Mouse (Mus musculus) midbrain, embryonic 13.5 days (tissue): ENCODE data around the gene Wdr81. TPM values are rescaled to one million over a fixed set of nuclear protein-coding genes. Genes with fewer than 3 reads are reported as not detected.

Experiments used
- ATAC-seq: fragments of 200-750 bp; cut with Nextera tagmentation; 2 replicates; pipeline ENCODE4 v1.8.0; 2017; ENCODE audit warnings: mild to moderate bottlenecking, moderate TSS enrichment, moderate library complexity
- H3K27ac ChIP-seq: fragments of 300-500 bp; sonication (generic); 2 replicates; pipeline ENCODE4 v1.5.1; 2015; ENCODE audit warnings: inconsistent platforms, mild to moderate bottlenecking, moderate library complexity
- H3K27me3 ChIP-seq: fragments of 300-500 bp; sonication (generic); 2 replicates; pipeline ENCODE4 v1.6.1; 2015; ENCODE audit warnings: mild to moderate bottlenecking, inconsistent platforms
- H3K36me3 ChIP-seq: fragments of 300-500 bp; sonication (generic); 2 replicates; pipeline ENCODE4 v1.6.1; 2015; ENCODE audit warnings: mild to moderate bottlenecking, inconsistent platforms
- H3K4me1 ChIP-seq: fragments of 300-500 bp; sonication (generic); replicated peaks from 2 replicates; pipeline ENCODE4 v1.6.1; 2015; ENCODE audit warnings: inconsistent platforms
- H3K4me2 ChIP-seq: fragments of 300-500 bp; sonication (generic); replicated peaks from 2 replicates; pipeline ENCODE4 v1.6.1; 2015; ENCODE audit warnings: moderate library complexity, mild to moderate bottlenecking, inconsistent platforms
- H3K4me3 ChIP-seq: fragments of 300-500 bp; sonication (generic); replicated peaks from 2 replicates; pipeline ENCODE4 v1.5.1; 2015; ENCODE audit warnings: mild to moderate bottlenecking, inconsistent platforms
- H3K9ac ChIP-seq: fragments of 300-500 bp; sonication (generic); replicated peaks from 2 replicates; pipeline ENCODE4 v1.6.1; 2015; ENCODE audit warnings: mild to moderate bottlenecking, inconsistent platforms
- H3K9me3 ChIP-seq: fragments of 300-500 bp; sonication (generic); 2 replicates; pipeline ENCODE4 v1.6.1; 2016; ENCODE audit warnings: mild to moderate bottlenecking, inconsistent platforms
- WGBS: fragments of 180-500 bp; shearing (Covaris S2); methylation state at CpG from one replicate; pipeline ENCODE4 v1.1.7; 2015; 5-methylcytosine and 5-hydroxymethylcytosine counted together
- polyA plus RNA-seq: library from polyadenylated mRNA; unstranded; fragments of >200 nt; fragmentation: Nextera tagmentation; extraction: Ambion mirVana; gene quantifications from 2 replicates; pipeline ENCODE4 v1.2.1, GENCODE M21; 2015

Wdr81 gene
- 6.8 and 8.1 TPM in 2 replicates for polyA plus RNA-seq

DNA sequence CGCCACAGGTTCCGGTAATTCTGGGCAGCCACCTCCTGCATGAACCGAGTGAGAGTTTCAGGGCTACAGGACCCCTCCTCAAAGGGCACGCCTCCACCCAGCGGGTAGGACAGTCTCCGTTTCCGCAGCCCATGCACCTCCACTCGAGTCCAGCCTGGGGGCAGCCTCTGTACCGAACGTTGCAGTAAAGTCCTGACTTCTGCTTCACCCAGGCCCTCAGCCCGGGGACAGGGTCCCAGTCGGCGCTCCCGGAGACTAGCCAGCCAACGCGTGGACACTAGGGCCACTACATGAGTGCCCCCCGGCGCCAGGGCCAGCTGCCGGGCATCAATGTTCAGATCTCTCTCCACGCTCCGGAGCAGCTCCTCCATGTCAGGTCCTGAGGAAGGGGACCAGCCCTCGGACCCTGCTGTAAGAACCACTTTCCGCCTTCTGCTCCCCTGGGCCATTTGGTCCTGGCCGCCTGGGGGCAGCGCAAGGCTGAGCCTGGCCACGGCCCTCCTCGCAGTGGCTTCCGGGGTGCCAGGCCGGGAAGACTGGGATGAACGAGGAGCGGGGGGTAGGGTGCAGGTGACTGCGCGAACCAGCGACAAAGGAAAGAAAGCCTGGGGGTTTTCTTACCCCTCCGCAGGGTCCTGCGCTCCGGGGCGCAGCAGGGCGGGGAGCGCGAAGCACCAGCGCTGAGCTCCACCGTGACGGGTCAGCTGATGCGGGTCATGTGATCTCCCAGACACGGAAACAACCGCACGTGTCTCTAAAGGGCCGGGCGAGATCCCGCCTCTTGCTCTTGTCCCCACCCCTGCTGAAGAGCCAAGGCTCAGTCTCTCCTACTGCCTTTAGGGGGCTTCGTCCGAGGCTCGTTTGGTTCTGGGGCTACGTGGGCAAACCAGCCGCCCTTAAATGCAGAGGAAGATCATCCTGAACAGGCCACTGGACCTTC lies at the start of gene Wdr81:
Gene Wdr81, minus strand, starts transcription at position 727 of the 940 bp plus-strand sequence.
- Histone ChIP-seq H3K27me3 (no peaks in the 10 kb centered on the region), H3K9ac (peak within 1 kb of the TSS; percentile 73), H3K9me3 (no peaks in the 10 kb centered on the region), H3K4me2 (peak within 1 kb of the TSS; percentile 98), H3K27ac (peak within 1 kb of the TSS; percentile 7; the same call in 1 of the 2 replicates), H3K4me3 (peak within 1 kb of the TSS; percentile 63), H3K4me1 (peaks cover 29% of the 10 kb centered on the region), H3K36me3 (peaks cover 21% of the 10 kb centered on the region)
- ATAC-seq, result peak; percentile 96
- 3% methylated on average over 56 of the region's 56 CpGs for WGBS

DNA sequence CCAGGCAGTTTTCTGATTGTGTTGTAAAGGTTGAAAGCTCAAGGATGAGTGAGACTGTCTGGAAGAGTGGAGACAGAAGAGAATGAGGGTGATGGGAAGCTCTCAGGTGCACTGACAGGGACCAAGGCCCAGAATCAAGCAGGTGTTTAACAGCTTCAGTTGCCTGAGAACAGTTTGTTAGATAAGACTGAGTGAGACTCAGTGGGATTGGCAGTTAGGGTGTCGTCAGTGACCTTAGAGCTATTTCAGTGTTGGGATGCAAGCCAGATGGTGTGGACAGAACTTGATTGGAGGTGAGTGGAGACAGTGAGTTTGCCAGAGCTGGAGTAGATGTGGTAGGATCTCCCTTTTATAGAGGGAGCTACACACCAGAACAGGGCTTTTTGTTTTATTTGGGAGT lies 43.6 kb upstream of the Wdr81 start:
- Histone ChIP-seq H3K36me3 (peaks cover 99% of the 10 kb centered on the region), H3K4me2 (no peak overlapping the region), H3K4me3 (no peak overlapping the region), H3K27ac (no peak overlapping the region), H3K9me3 (no peaks in the 10 kb centered on the region), H3K27me3 (no peaks in the 10 kb centered on the region), H3K9ac (no peak overlapping the region), H3K4me1 (no peaks in the 10 kb centered on the region)
- no peak for ATAC-seq
- 94% methylated on average over 1 of the region's 1 CpGs for WGBS

DNA sequence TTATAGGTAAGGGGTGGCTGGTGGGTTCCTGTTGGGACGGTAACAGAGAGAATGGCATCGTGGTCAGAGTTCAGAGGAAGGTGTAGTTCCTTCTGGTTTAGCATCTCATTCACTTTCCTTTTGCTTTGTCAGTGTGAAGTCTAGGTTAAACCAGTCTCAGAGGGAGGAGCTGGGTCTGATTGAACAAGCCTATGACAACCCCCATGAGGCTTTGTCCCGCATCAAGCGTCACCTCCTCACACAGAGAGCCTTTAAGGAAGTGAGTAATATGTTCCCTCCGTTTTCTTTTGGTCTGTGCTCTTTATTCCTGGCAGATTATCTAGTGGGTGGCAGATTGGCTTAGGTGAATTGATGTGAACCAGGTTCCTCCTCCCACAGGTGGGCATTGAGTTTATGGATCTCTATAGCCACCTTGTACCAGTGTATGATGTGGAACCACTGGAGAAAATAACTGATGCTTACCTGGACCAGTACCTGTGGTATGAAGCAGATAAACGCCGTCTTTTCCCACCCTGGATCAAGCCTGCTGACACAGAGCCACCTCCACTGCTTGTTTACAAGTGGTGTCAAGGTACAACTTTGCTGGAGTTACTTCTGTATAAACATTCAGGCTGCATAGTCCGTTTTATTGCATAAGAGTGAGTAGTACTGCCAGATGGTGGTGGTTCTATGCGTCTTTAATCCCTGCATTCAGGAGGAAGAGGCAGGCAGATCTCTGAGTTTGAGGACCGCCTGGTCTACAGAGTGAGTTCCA lies 40.0 kb upstream of the Wdr81 start:
- no peak overlapping the region for H3K4me2 ChIP-seq
- H3K36me3 ChIP-seq, result peaks cover 99% of the 10 kb centered on the region
- WGBS, result 94% methylated on average over 10 of the region's 10 CpGs
- H3K9me3 ChIP-seq, result no peaks in the 10 kb centered on the region
- no peak overlapping the region for H3K4me3 ChIP-seq
- no peak overlapping the region for H3K9ac ChIP-seq
- H3K27ac ChIP-seq, result no peak overlapping the region
- no peaks in the 10 kb centered on the region for H3K27me3 ChIP-seq
- no peak for ATAC-seq
- no peaks in the 10 kb centered on the region for H3K4me1 ChIP-seq

DNA sequence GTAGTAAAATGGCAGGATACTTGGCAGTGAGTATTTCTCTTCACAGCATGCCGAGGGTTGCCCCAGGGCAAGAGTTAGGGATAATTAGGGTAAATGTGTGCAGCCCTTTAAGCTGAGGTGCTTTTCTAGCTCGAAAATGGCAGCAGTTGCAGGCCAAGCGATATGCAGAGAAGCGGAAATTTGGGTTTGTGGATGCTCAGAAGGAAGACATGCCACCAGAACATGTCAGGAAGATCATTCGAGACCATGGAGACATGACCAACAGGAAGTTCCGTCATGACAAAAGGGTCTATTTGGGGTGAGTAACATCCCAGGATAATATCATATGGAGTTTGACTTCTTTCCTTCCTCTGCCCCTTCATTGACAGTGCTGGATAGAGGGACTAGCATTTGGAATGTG lies 33.0 kb upstream of the Wdr81 start:
- Histone ChIP-seq H3K27me3 (peaks cover 10% of the 10 kb centered on the region; the same call in 1 of the 2 replicates), H3K4me3 (peak overlapping the region; percentile 100), H3K4me1 (peaks cover 18% of the 10 kb centered on the region), H3K9ac (peak overlapping the region; percentile 99), H3K4me2 (peak overlapping the region; percentile 99), H3K9me3 (no peaks in the 10 kb centered on the region), H3K27ac (no peak overlapping the region), H3K36me3 (peaks cover 36% of the 10 kb centered on the region)
- ATAC-seq, result no peak
- 46% methylated on average over 6 of the region's 6 CpGs for WGBS

DNA sequence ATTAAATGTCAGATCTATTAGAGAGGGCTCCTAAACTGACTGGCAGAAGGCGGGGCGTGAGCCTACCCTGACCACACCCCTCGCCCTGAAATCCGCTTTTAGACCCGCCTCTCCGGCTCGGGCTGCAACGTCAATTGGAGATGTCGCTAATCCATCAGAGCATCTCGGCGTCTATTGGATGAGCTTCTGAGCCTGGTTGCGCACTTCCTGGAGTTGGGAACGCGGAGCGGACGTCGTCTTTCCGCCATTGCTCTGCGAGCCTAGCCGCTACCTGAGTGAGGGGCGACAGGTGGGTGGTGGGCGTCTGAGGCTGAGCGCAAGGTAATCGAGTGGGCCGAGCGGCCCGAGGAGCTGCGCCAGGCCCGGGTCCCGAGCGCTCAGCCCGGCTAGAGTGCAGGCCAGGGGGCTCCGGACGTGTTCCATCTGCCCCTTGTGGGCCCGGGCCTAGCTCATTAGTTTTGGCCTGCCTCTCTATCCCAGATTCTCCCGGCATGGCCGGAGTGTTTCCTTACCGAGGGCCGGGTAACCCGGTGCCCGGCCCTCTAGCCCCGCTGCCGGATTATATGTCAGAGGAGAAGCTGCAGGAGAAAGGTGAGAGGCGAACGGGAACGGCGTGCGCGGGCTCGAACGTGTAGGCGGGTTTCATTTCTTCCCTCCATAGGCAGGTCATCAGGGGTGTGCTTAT lies 32.2 kb upstream of the Wdr81 start, which contains the start of gene Prpf8:
Gene Prpf8, plus strand, starts transcription at position 216 of the 685 bp plus-strand sequence.
- WGBS, result under 1% methylated on average over 49 of the region's 52 CpGs
- Histone ChIP-seq H3K4me1 (peaks cover 18% of the 10 kb centered on the region), H3K36me3 (peaks cover 28% of the 10 kb centered on the region), H3K4me3 (peak within 1 kb of the TSS; percentile 100), H3K27ac (peak within 1 kb of the TSS; percentile 70), H3K27me3 (peaks cover 10% of the 10 kb centered on the region; the same call in 1 of the 2 replicates), H3K4me2 (peak within 1 kb of the TSS; percentile 99), H3K9ac (peak within 1 kb of the TSS; percentile 99), H3K9me3 (no peaks in the 10 kb centered on the region)
- peak; percentile 100 for ATAC-seq

DNA sequence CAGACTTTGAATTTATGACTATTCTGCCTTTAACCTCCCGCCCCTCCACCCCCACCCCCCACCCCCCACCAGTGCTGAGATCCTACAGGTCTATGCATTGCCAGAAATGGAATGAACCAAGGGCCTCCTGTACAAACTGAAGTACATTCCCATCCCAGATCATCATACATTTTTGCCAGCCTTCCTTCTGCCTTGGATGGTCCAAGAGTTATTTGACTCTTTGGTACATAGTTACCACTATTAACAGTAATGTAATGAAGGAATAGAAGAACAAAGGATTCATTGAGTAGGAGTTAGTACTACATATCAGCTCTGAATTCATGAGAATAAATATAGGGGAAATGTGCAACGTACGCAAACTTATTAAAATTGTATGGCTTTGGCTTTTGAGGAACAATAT lies 31.7 kb upstream of the Wdr81 start:
- Histone ChIP-seq H3K27ac (no peak overlapping the region; the same call in 1 of the 2 replicates), H3K36me3 (peaks cover 23% of the 10 kb centered on the region), H3K9me3 (no peaks in the 10 kb centered on the region), H3K4me3 (peak overlapping the region; percentile 100), H3K4me1 (peaks cover 18% of the 10 kb centered on the region), H3K4me2 (peak overlapping the region; percentile 36), H3K27me3 (peaks cover 10% of the 10 kb centered on the region; the same call in 1 of the 2 replicates), H3K9ac (no peak overlapping the region)
- peak; percentile 51 for ATAC-seq
- 26% methylated on average over 3 of the region's 3 CpGs for WGBS

DNA sequence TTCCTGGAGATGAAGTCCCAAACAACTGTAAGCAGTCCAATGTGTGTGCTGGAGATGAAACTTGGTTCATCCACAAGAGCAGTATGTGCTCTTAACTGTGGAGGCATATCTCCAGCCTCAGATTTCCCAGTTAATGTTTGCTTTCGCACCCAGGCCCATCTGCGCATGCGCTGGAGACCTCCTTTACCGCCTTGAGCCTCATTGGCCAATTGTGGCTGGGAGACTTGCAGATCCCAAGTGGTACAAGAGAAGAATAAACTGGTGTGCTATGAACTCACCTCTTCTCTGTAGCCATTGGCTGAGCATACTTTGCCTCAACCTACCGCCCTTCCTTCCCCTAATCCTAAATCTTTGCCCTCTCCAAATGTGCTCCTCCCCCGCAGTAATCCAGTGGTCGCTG lies 18.9 kb upstream of the Wdr81 start:
- H3K9me3 ChIP-seq, result no peaks in the 10 kb centered on the region
- H3K4me3 ChIP-seq, result no peak overlapping the region
- no peak overlapping the region for H3K9ac ChIP-seq
- no peaks in the 10 kb centered on the region for H3K36me3 ChIP-seq
- H3K27ac ChIP-seq, result no peak overlapping the region
- ATAC-seq, result no peak
- no peaks in the 10 kb centered on the region for H3K4me1 ChIP-seq
- no peak overlapping the region for H3K4me2 ChIP-seq
- H3K27me3 ChIP-seq, result 0 out of 2 replicates have a peak, but pooled peaks cover 3% of the 10 kb centered on the region
- 63% methylated on average over 7 of the region's 7 CpGs for WGBS

DNA sequence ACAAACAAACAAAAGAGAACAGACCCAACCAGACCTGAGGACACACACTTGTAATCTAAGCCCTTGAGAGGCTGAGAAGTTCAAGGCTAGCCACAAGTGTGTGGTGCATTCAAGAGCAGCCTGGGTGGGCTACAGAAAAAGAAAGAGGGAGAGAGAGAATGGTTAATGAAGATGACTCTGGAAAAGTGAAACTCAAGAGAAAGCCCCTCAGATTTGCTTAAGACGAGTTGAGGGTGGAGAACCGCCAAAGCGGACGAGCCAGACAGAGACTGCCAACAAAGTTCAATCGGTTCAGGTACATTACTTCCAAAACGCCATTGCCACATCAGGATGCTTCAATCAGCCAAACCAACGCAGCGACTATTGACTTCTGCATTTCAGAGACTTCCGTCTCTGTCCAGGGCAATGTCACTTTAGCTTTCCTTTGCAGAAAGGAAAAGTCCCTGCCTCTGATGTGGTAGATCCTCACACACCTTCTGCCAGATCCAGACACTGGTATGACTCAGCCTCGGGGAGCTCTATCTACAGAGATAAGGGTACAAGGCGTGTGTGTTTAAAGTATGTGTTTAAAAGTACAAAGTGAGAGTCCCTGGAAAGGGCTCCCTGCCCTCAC lies 18.1 kb upstream of the Wdr81 start:
- WGBS, result 82% methylated on average over 11 of the region's 11 CpGs
- no peak overlapping the region for H3K4me2 ChIP-seq
- no peak overlapping the region for H3K27ac ChIP-seq
- peaks cover 6% of the 10 kb centered on the region for H3K4me1 ChIP-seq
- H3K9ac ChIP-seq, result no peak overlapping the region
- H3K4me3 ChIP-seq, result no peak overlapping the region
- no peaks in the 10 kb centered on the region for H3K9me3 ChIP-seq
- no peaks in the 10 kb centered on the region for H3K36me3 ChIP-seq
- no peak for ATAC-seq
- peaks cover 4% of the 10 kb centered on the region; the same call in 1 of the 2 replicates for H3K27me3 ChIP-seq

DNA sequence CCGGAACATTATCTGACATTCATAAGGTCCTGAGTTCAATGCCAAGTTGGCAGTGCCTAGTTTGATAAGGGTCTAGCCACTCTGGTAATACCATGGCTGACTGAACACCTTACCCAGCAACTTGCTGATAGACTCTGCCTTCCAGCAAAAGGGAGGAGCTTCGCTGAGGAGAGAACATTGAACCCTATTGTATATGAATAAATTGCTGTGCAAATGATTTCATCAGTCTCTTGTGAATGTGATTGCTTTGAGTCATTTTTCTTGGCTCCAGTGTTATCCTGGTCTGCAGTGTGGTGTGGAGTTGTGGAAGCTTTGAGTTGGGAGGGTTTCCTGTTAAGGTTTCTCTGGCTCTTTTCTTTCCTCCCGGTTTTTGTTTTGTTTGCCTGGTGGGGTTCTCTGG lies 16.2 kb upstream of the Wdr81 start:
- Histone ChIP-seq H3K4me1 (peaks cover 8% of the 10 kb centered on the region), H3K4me2 (no peak overlapping the region), H3K27ac (no peak overlapping the region), H3K4me3 (no peak overlapping the region), H3K9ac (no peak overlapping the region), H3K9me3 (no peaks in the 10 kb centered on the region), H3K27me3 (peaks cover 7% of the 10 kb centered on the region; the same call in 1 of the 2 replicates), H3K36me3 (peaks cover 7% of the 10 kb centered on the region; the same call in 1 of the 2 replicates)
- WGBS, result 82% methylated on average over 3 of the region's 3 CpGs
- ATAC-seq, result no peak

DNA sequence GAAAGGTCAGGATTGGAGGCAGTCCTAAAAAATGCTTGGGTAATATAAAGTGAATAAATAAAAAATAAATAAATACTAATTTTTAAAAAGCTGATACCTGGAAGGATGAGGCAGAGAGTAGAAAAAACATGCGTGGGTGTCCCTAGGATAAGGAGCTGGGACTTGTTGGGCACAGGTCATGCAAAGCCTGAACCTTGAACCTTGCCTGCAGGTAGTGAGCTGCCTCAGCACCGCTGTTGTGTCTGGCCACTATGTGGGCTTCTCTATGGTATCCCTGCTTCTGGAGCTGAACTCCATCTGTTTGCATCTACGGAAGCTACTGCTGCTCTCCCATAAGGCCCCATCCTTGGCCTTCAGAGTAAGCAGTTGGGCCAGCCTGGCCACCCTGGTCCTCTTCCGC lies 14.7 kb upstream of the Wdr81 start:
- H3K9ac ChIP-seq, result no peak overlapping the region
- H3K9me3 ChIP-seq, result no peaks in the 10 kb centered on the region
- WGBS, result 94% methylated on average over 4 of the region's 4 CpGs
- H3K27ac ChIP-seq, result no peak overlapping the region
- no peak overlapping the region for H3K4me3 ChIP-seq
- ATAC-seq, result no peak
- no peak overlapping the region for H3K4me2 ChIP-seq
- peaks cover 19% of the 10 kb centered on the region for H3K36me3 ChIP-seq
- peaks cover 7% of the 10 kb centered on the region; the same call in 1 of the 2 replicates for H3K27me3 ChIP-seq
- peaks cover 8% of the 10 kb centered on the region for H3K4me1 ChIP-seq

DNA sequence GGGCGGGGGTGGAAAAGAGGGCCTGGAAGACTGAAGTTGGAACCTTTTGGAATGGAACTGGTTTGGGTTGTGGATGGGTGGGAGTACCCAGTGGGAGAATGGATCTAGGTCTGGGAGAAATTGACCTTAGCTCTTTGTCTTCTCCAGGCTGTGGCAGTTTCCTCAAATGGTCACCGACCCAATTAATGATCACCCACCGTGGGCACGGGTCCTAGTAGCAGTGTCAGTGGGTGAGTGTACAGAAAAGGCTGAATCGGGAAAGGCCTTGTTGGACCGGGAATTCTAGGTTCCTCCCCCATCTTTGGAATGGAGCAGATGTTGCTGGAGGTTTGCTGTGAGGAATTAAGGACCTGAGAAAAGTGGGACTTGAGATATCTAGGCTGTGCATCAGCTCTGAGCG lies 13.9 kb upstream of the Wdr81 start:
- Histone ChIP-seq H3K4me3 (peak overlapping the region; percentile 26; the same call in 1 of the 2 replicates), H3K9ac (no peak overlapping the region), H3K9me3 (no peaks in the 10 kb centered on the region), H3K27ac (no peak overlapping the region), H3K27me3 (peaks cover 7% of the 10 kb centered on the region; the same call in 1 of the 2 replicates), H3K4me2 (peak overlapping the region; percentile 51), H3K36me3 (peaks cover 19% of the 10 kb centered on the region), H3K4me1 (peaks cover 11% of the 10 kb centered on the region)
- WGBS, result 65% methylated on average over 7 of the region's 7 CpGs
- ATAC-seq, result no peak
